Mouse (Mus musculus): ENCODE results near the gene A930004D18Rik.
"Not testable (repeated sequence)": the region's sequence is repeated elsewhere in the genome, so short reads cannot be mapped to it uniquely, and the experiment has no call there.

DNA sequence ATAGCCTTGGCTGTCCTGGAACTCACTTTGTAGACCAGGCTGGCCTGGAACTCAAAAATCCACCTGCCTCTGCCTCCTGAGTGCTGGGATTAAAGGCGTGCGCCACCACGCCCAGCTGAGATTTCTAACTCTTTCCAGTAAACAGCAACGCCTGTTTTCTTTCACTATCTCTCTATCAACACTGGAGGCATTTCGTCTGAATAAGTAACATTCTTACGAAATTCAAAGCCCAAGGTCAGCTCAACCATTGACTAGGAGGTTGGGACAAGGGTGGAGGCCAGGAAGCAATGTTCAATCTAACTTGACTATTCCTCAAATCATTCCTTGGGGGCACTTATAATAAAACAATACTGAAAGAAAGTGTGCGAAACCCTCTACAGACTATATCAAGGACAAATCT is 59.3 kb downstream of the A930004D18Rik start:
- TF ChIP-seq CTCF (conservative IDR thresholded peaks at IDR 0.05; ENCODE audit: insufficient read depth, insufficient read length, low read depth, low read length); POLR2A (IDR thresholded peaks at IDR 0.05; ENCODE audit: low read depth, low read length): not testable (repeated sequence)

Data from kidney, adult 2 months (tissue).